Mouse (Mus musculus) adrenal gland, postnatal 36 days (tissue): ENCODE measurements at regions not wholly inside any gene's neighbourhood (a gene's known extent, or its start where the extent isn't known, plus 50 kb on each side); places are given as distances from the start of the nearest gene placed in this dataset.

Experiments used
- DNase-seq, 2 experiments: peaks; one replicate each; pipeline ENCODE4 v3.0.0; 2021; ENCODE audit warnings: mixed read lengths in 1 of 2

DNA sequence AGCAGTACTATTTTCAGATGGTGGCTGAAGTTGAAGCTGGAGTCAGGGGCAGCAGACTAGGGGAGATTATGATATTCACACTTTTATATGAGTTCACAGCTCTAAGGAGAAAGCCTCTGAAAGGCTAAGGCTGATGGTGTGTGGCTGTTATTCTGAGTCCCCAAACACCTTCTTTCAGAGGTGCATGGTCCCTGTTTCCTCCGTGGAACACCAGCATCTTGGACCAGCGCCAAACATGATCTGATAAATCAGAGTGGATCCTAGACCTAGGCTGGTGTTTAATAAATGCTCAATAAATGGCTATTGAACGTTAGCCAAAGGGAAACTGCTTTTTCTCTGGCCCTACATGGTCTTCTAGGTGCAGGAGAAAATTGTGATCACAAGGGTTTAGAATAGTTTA is 269.2 kb downstream of the Agtpbp1 start:
- peak in 1 of 2 experiments; percentile 2 for DNase-seq

GRCm38 (mm10) chr13:59314419-59314818 is 270.6 kb downstream of the Agtpbp1 start:
- peak; percentile 5 to 30 for DNase-seq

GRCm38 (mm10) chr13:59313725-59314330 is 271.2 kb downstream of the Agtpbp1 start:
- DNase-seq, result no peak

DNA sequence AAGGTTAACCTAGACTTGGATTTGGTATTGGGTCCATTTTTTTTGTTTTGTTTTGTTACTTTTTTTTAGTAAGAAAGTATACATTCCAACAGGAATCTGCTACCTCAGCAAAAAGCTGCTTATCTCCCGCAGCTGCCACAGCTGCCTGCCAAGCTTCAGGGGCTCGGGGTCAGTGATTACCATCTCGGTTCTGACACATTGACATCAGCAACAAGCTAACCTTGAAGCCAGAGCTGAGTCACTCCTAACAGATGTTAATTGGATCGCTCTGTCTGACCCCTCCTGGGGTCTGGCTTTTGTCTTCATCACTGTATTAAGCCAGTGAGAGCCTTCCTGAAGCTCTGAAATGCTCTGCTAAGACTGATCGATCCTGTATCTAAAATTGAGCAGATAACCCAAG is 292.1 kb downstream of the Agtpbp1 start:
- peak; percentile 37 to 46 for DNase-seq

DNA sequence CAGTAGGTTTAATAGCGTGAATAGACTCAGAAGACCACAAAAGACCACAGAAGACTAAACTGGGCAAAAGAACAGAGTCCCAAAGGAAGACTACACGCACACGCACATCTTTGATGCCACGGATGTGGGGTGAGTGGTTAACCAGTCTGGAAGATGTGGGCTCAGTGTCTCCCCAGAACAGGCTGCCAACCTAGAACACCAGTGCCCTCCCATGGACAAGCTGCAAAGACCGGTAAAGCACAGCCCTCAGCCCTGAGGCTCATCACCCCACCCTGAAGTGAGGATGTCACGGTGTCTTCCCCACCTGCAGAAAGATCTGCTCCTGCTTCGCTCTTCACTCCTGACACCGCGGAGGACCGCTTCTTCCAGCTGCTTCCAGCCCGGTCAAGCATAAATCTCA is 295.9 kb downstream of the Agtpbp1 start:
- DNase-seq, result no peak

- DNase-seq, result no peak
Measured at GRCm38 (mm10) chr13:59281199-59281598, 303.8 kb downstream of the Agtpbp1 start.

GRCm38 (mm10) chr13:59279136-59279535 is 305.9 kb downstream of the Agtpbp1 start:
- no peak for DNase-seq

- DNase-seq, result no peak
Measured at GRCm38 (mm10) chr13:59271661-59272060, 313.4 kb downstream of the Agtpbp1 start.

GRCm38 (mm10) chr13:59266854-59267253 is 318.2 kb downstream of the Agtpbp1 start:
- no peak for DNase-seq

DNA sequence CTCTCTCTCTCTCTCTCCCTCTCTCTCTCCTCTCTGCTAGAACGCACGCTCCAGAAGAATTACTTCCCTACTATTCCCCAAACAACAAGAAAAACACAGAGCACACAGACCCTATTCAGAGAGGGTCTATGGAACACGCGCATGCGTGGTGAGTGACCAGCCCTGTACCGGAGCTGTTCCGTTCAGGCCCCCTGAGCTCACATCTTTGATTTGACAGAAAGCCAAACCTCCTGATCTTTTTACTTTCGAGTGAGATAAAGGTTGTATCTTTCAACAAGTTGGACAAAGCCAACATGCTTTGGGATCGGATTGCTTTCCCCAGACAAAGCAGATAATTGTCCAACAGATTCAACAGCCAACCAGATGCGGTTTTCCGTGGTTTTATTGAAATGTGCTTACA is 320.9 kb downstream of the Agtpbp1 start:
- DNase-seq, result no peak

- DNase-seq, result no peak
Measured at GRCm38 (mm10) chr13:59261924-59262323, 323.1 kb downstream of the Agtpbp1 start.

DNA sequence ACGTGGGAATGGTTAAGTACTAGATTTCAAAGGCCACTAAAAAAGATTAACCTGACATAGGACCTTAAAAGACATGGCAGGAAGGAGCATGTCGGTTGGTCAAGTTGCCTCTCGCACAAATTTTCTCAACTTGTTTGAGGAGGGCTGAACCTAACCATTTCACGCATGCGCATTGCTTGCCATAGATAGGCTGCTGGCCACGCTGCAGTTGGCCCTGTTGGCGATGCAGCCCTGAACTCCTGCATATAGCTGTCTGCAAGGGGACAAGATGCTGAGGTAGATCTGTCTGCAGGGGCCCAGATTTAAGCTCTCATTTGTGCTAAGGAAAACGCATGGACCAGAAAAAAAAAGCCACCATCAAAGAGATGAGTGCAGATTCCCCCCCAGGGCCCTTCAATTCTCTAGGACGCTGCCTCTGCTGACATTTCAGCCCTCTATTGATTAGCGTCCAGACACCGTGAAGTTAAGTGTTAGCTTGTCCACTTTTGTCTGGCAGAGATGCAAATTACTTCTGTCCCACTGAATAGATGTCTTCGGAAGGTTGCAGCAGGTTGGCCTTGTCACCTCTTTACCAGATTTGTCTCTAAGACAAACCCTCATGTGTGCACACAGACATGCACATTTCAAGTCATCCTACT is 329.1 kb downstream of the Agtpbp1 start:
- no peak for DNase-seq

DNA sequence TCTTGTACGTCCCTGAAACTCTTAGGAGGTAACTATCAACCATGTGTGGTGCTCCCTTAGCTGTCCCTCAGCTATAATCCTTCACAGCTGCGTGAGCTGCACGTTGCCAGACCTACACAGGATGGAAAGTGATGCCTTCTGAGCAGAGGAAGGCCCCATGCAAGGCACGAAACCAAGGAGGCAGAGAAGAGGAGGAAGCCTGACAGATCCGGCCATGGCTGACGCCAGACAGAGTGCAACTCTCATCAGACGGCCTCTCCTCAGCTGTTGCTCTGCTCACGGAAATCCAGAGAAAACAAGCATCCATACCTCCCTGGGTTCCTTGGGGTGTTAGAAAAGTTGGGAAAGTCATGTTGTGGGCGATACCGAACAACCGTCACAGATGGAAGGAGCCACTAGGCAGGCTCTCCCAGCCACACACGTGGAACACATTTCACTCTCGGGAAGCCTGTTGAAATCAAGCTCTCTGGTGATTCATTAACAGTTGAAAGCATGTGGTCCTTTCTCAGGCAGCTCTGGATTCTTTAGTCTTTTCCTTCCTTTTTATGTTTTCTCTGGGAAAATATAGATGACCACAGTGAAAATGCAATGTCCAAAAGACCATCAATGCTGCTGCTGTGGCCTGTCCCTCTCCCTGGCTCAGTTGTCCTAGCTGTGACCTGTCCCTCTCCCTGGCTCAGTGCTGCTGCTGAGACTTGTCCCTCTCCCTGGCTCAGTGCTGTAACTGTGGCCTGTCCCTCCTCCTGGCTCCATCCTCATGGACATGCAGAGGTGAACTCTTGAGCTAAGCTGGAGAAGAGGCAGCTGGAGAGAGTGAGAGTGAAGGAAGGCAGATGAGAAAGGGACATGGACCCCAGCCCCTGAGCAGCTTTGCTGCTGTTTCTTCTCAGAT is 331.1 kb downstream of the Agtpbp1 start:
- no peak for DNase-seq

DNA sequence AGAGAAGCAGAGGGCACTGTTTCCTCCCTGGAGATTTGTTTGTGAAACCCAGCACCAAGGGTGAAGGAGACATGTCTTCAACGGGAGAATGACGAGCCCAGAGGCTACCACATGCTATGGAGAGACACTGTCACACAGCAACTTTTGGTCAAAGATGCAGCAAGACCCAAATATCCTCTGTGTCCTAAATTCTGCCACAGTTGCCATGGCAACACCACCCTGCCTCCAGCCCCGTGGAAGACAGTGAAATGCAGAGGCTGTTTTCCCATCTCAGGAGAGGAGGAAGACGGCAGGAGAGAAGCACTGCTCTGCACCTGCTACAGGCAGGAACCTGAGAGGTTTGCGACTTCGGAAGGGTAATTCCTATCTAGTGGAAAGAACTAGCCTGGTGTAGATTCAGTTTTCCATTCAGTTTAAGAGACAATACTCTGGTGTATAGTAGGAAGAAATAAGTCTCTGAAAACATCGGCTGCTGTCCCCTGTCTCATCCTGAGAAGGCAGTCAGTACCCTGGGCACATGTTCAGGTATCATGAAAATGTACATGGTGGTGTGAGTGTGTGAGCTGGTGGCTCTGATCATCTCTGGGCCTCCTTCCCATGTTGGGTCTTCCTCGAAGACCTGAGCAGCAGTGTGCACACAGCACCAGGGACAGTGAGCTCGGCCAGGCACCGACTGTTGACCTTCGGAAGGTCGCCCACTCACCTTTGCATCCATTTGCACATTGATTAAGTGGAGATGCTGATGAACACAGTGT is 333.6 kb downstream of the Agtpbp1 start:
- DNase-seq, result no peak

DNA sequence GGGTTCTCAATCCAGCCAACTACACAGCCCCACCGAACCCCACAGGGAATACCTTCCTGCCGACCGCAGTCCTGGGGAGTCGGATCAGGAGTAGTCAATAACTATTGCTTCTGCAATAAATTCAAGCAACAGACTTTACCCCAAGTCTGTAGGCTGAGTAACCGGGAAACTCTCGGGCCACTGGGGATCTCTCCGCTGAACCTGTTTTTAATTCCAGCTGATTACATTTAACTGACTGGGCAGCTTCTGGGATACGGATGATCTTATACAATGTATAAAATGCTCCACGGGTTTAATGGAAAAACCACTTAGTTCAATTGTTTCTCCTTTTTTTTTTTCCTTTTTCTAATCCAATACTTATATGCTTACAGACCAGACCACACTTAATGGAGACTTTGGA is 336.6 kb downstream of the Agtpbp1 start:
- DNase-seq, result no peak

DNA sequence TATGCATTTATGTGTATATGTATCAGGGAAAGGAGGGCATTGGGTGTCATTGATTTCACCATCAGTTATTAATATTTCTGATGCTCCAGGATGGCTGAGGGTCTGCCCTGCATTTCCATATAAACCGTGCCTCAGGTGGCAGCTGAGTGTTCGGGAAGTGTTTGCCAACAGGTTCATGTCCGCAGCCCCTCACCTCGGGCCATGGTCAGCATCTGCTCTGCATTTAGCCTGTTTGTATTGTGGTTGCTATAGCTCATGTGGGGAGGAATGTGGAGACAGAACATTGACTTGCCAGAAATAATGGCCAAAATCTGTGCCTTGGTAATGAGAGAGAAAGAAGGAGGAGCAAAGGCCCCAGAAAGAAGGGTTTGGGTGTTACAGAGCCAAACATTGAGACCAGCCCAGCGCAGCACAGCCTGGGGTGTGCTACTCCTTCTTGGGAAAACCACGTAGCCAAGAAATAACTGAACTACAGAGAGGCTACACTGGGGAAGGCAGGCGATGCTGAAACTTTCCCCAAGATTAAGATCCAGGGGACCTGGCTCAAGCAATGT is 338.0 kb downstream of the Agtpbp1 start:
- no peak for DNase-seq

DNA sequence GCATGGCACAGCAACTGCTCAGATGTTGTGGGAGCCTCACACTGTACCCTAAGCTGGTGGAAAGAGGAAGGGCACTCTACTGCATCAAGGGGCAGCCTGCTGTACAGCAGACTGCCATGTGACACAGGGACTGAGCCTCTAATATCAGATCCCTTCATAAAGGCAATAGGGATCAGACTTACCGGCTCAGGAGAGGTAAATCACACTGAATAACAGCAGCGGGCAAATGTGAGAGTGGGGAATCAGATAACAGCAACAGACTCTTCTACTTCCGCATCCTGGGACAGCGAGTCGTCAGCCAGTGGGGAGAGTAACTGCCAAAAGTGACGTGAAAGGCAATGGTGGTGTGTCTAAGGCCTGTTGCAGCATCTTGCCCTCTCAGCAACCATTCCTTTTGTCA is 339.0 kb downstream of the Agtpbp1 start:
- no peak for DNase-seq

GRCm38 (mm10) chr13:59244622-59245021 is 340.4 kb downstream of the Agtpbp1 start:
- peak in 1 of 2 experiments; percentile 6 for DNase-seq

- DNase-seq, result no peak
Measured at GRCm38 (mm10) chr13:59242671-59243070, 342.4 kb downstream of the Agtpbp1 start.

- no peak for DNase-seq
Measured at GRCm38 (mm10) chr13:59238696-59239095, 346.3 kb downstream of the Agtpbp1 start.

DNA sequence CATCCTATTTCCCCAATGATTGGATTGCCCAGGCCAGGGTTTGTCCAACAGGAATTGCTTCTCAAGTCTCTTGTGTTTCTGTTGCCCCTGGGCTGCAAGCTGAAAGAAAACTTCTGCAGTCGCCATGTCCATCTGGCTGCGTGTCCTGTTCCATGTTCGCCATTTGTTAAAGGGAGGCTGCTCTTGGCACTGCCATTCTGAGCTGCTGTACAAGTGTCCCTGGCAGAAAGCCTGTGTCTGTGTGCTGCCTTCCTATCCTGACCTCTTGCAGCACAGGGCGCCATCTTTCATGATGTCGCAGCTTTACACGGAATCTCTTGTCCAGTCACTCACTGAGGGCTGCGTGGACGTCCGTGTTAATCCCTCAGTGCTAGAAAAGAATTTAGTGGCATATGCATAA is 349.2 kb downstream of the Agtpbp1 start:
- no peak for DNase-seq

DNA sequence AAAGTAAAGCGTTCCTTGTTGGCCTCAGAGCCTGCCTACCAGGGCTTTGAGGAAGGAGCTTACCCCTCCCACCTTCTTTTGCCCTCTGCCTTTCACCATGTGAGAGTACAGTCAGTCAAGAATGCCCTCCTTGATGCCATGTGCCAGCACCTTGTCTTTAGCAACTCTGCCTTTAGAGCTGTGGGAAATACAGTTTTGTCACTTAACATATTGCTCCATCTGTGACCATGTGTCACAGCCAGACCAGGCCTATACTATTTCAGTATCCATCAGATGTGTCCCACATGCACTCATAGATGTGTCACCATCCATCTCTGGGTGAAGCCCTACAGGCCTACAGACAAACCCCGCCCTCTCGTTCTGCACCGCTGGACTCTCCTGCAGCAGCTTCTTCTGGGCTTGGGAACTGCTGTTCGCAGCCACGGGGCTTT is 355.9 kb downstream of the Agtpbp1 start:
- no peak for DNase-seq
